Mouse (Mus musculus): ENCODE results near the gene Lekr1. TPM values are rescaled to one million over a fixed set of nuclear protein-coding genes. Genes with fewer than 3 reads are reported as not detected.

Lekr1 gene
- total RNA-seq, 1 experiment = 1.2 TPM

- H3K9ac ChIP-seq (ENCODE audit: insufficient read depth, low read depth, low read length, poor library complexity, severe bottlenecking) = no peak overlapping the region
- H3K4me1 ChIP-seq (ENCODE audit: control insufficient read depth in 2 of 2, insufficient read depth in 2 of 2, low read length in 2 of 2, poor library complexity in 1 of 2) = no peaks in the 10 kb centered on the region
- H3K9me3 ChIP-seq (ENCODE audit: control insufficient read depth, insufficient read depth, low read depth, low read length) = no peaks in the 10 kb centered on the region
- DNase-seq (ENCODE audit: low read depth, low spot score) = no peak
- H3K36me3 ChIP-seq (ENCODE audit: control insufficient read depth, insufficient read depth, low read length, poor library complexity, severe bottlenecking) = no peaks in the 10 kb centered on the region
- in situ Hi-C loops (cut with MboI; ENCODE audit: low sequenced_read_pairs in 2 of 2, unreplicated experiment in 2 of 2) = no loop called here
- H3K4me3 ChIP-seq (ENCODE audit: insufficient read depth in 1 of 2, low read depth in 1 of 2, low read length in 2 of 2, poor library complexity in 1 of 2, severe bottlenecking in 1 of 2) = no peak overlapping the region
- TF ChIP-seq HCFC1 (IDR thresholded peaks at IDR 0.05; ENCODE audit: borderline replicate concordance, insufficient read depth, low read length) = no peak
- no peak for TF ChIP-seq MAFK (IDR thresholded peaks at IDR 0.05; ENCODE audit: insufficient read depth, low read depth, low read length)
- TF ChIP-seq CHD2 (IDR thresholded peaks at IDR 0.05; ENCODE audit: low read depth, low read length) = no peak
- no peak for TF ChIP-seq ZNF384 (IDR thresholded peaks at IDR 0.05; ENCODE audit: low read depth, low read length)
- TF ChIP-seq ZC3H11A (IDR thresholded peaks at IDR 0.05; ENCODE audit: borderline replicate concordance, low read depth, low read length) = no peak
- no peak overlapping the region for H3K27ac ChIP-seq (ENCODE audit: insufficient read depth, low read depth, low read length, poor library complexity, severe bottlenecking)
Measured at GRCm38 (mm10) chr3:65802868-65803267, 136.8 kb downstream of the Lekr1 start.

GRCm38 (mm10) chr3:65814881-65815280, 148.9 kb downstream of the Lekr1 start:
- H3K36me3 ChIP-seq (ENCODE audit: control insufficient read depth, insufficient read depth, low read length, poor library complexity, severe bottlenecking) = no peaks in the 10 kb centered on the region
- no peak for TF ChIP-seq HCFC1 (IDR thresholded peaks at IDR 0.05; ENCODE audit: borderline replicate concordance, insufficient read depth, low read length)
- no peak for TF ChIP-seq ZNF384 (IDR thresholded peaks at IDR 0.05; ENCODE audit: low read depth, low read length)
- TF ChIP-seq MAFK (IDR thresholded peaks at IDR 0.05; ENCODE audit: insufficient read depth, low read depth, low read length) = no peak
- no peak for TF ChIP-seq CHD2 (IDR thresholded peaks at IDR 0.05; ENCODE audit: low read depth, low read length)
- TF ChIP-seq ZC3H11A (IDR thresholded peaks at IDR 0.05; ENCODE audit: borderline replicate concordance, low read depth, low read length) = no peak
- H3K4me3 ChIP-seq (ENCODE audit: insufficient read depth in 1 of 2, low read depth in 1 of 2, low read length in 2 of 2, poor library complexity in 1 of 2, severe bottlenecking in 1 of 2) = no peak overlapping the region
- no peak overlapping the region for H3K27ac ChIP-seq (ENCODE audit: insufficient read depth, low read depth, low read length, poor library complexity, severe bottlenecking)
- in situ Hi-C loops (cut with MboI; ENCODE audit: low sequenced_read_pairs in 2 of 2, unreplicated experiment in 2 of 2) = no loop called here
- no peak for DNase-seq (ENCODE audit: low read depth, low spot score)
- no peaks in the 10 kb centered on the region for H3K4me1 ChIP-seq (ENCODE audit: control insufficient read depth in 2 of 2, insufficient read depth in 2 of 2, low read length in 2 of 2, poor library complexity in 1 of 2)
- no peaks in the 10 kb centered on the region for H3K9me3 ChIP-seq (ENCODE audit: control insufficient read depth, insufficient read depth, low read depth, low read length)
- no peak overlapping the region for H3K9ac ChIP-seq (ENCODE audit: insufficient read depth, low read depth, low read length, poor library complexity, severe bottlenecking)

GRCm38 (mm10) chr3:65816012-65816411, 150.0 kb downstream of the Lekr1 start:
- in situ Hi-C loops (cut with MboI; ENCODE audit: low sequenced_read_pairs in 2 of 2, unreplicated experiment in 2 of 2) = no loop called here
- Histone ChIP-seq H3K4me1 (ENCODE audit: control insufficient read depth in 2 of 2, insufficient read depth in 2 of 2, low read length in 2 of 2, poor library complexity in 1 of 2) (no peaks in the 10 kb centered on the region), H3K27ac (ENCODE audit: insufficient read depth, low read depth, low read length, poor library complexity, severe bottlenecking) (no peak overlapping the region), H3K9ac (ENCODE audit: insufficient read depth, low read depth, low read length, poor library complexity, severe bottlenecking) (no peak overlapping the region), H3K36me3 (ENCODE audit: control insufficient read depth, insufficient read depth, low read length, poor library complexity, severe bottlenecking) (no peaks in the 10 kb centered on the region), H3K9me3 (ENCODE audit: control insufficient read depth, insufficient read depth, low read depth, low read length) (no peaks in the 10 kb centered on the region), H3K4me3 (ENCODE audit: insufficient read depth in 1 of 2, low read depth in 1 of 2, low read length in 2 of 2, poor library complexity in 1 of 2, severe bottlenecking in 1 of 2) (no peak overlapping the region)
- DNase-seq (ENCODE audit: low read depth, low spot score) = no peak
- TF ChIP-seq ZC3H11A (IDR thresholded peaks at IDR 0.05; ENCODE audit: borderline replicate concordance, low read depth, low read length) = no peak
- no peak for TF ChIP-seq CHD2 (IDR thresholded peaks at IDR 0.05; ENCODE audit: low read depth, low read length)
- TF ChIP-seq HCFC1 (IDR thresholded peaks at IDR 0.05; ENCODE audit: borderline replicate concordance, insufficient read depth, low read length) = no peak
- TF ChIP-seq ZNF384 (IDR thresholded peaks at IDR 0.05; ENCODE audit: low read depth, low read length) = no peak
- no peak for TF ChIP-seq MAFK (IDR thresholded peaks at IDR 0.05; ENCODE audit: insufficient read depth, low read depth, low read length)

- no peak for DNase-seq (ENCODE audit: low read depth, low spot score)
- in situ Hi-C loops (cut with MboI; ENCODE audit: low sequenced_read_pairs in 2 of 2, unreplicated experiment in 2 of 2) = no loop called here
- TF ChIP-seq CHD2 (IDR thresholded peaks at IDR 0.05; ENCODE audit: low read depth, low read length) = no peak
- TF ChIP-seq HCFC1 (IDR thresholded peaks at IDR 0.05; ENCODE audit: borderline replicate concordance, insufficient read depth, low read length) = no peak
- TF ChIP-seq ZNF384 (IDR thresholded peaks at IDR 0.05; ENCODE audit: low read depth, low read length) = no peak
- TF ChIP-seq ZC3H11A (IDR thresholded peaks at IDR 0.05; ENCODE audit: borderline replicate concordance, low read depth, low read length) = no peak
- TF ChIP-seq MAFK (IDR thresholded peaks at IDR 0.05; ENCODE audit: insufficient read depth, low read depth, low read length) = no peak
- H3K4me1 ChIP-seq (ENCODE audit: control insufficient read depth in 2 of 2, insufficient read depth in 2 of 2, low read length in 2 of 2, poor library complexity in 1 of 2) = no peaks in the 10 kb centered on the region
- no peaks in the 10 kb centered on the region for H3K9me3 ChIP-seq (ENCODE audit: control insufficient read depth, insufficient read depth, low read depth, low read length)
- H3K36me3 ChIP-seq (ENCODE audit: control insufficient read depth, insufficient read depth, low read length, poor library complexity, severe bottlenecking) = no peaks in the 10 kb centered on the region
- no peak overlapping the region for H3K27ac ChIP-seq (ENCODE audit: insufficient read depth, low read depth, low read length, poor library complexity, severe bottlenecking)
- H3K4me3 ChIP-seq (ENCODE audit: insufficient read depth in 1 of 2, low read depth in 1 of 2, low read length in 2 of 2, poor library complexity in 1 of 2, severe bottlenecking in 1 of 2) = no peak overlapping the region
- H3K9ac ChIP-seq (ENCODE audit: insufficient read depth, low read depth, low read length, poor library complexity, severe bottlenecking) = no peak overlapping the region
Measured at GRCm38 (mm10) chr3:65818597-65818996, 152.6 kb downstream of the Lekr1 start.

- Histone ChIP-seq H3K9ac (ENCODE audit: insufficient read depth, low read depth, low read length, poor library complexity, severe bottlenecking) (no peak overlapping the region), H3K4me1 (ENCODE audit: control insufficient read depth in 2 of 2, insufficient read depth in 2 of 2, low read length in 2 of 2, poor library complexity in 1 of 2) (no peaks in the 10 kb centered on the region), H3K4me3 (ENCODE audit: insufficient read depth in 1 of 2, low read depth in 1 of 2, low read length in 2 of 2, poor library complexity in 1 of 2, severe bottlenecking in 1 of 2) (no peak overlapping the region), H3K9me3 (ENCODE audit: control insufficient read depth, insufficient read depth, low read depth, low read length) (no peaks in the 10 kb centered on the region), H3K36me3 (ENCODE audit: control insufficient read depth, insufficient read depth, low read length, poor library complexity, severe bottlenecking) (no peaks in the 10 kb centered on the region), H3K27ac (ENCODE audit: insufficient read depth, low read depth, low read length, poor library complexity, severe bottlenecking) (no peak overlapping the region)
- in situ Hi-C loops (cut with MboI; ENCODE audit: low sequenced_read_pairs in 2 of 2, unreplicated experiment in 2 of 2) = no loop called here
- TF ChIP-seq ZNF384 (IDR thresholded peaks at IDR 0.05; ENCODE audit: low read depth, low read length) = no peak
- no peak for TF ChIP-seq CHD2 (IDR thresholded peaks at IDR 0.05; ENCODE audit: low read depth, low read length)
- TF ChIP-seq ZC3H11A (IDR thresholded peaks at IDR 0.05; ENCODE audit: borderline replicate concordance, low read depth, low read length) = no peak
- TF ChIP-seq MAFK (IDR thresholded peaks at IDR 0.05; ENCODE audit: insufficient read depth, low read depth, low read length) = no peak
- no peak for TF ChIP-seq HCFC1 (IDR thresholded peaks at IDR 0.05; ENCODE audit: borderline replicate concordance, insufficient read depth, low read length)
- DNase-seq (ENCODE audit: low read depth, low spot score) = no peak
Measured at GRCm38 (mm10) chr3:65819841-65820240, 153.8 kb downstream of the Lekr1 start.
